Mouse (Mus musculus) heart, postnatal 14 days (tissue): ENCODE measurements around the gene Fam71e2. TPM values are rescaled to one million over a fixed set of nuclear protein-coding genes. Genes with fewer than 3 reads are reported as not detected.

Experiments
- DNase-seq, 2 experiments: peaks; one replicate each; pipeline ENCODE4 v3.0.0; 2021 to 2022
- intact Hi-C: fragments of 180-260 bp; cut with DNase I; formaldehyde crosslinking; loops from one replicate; pipeline ENCODE4 v1.15.1; 2025
- total RNA-seq, 2 experiments: library from RNA; stranded (reverse); gene quantifications; 2 replicates each; pipeline ENCODE4 v1.2.3; 2021

Fam71e2 gene
- total RNA-seq, 2 experiments from 2014 or later: not detected

DNA sequence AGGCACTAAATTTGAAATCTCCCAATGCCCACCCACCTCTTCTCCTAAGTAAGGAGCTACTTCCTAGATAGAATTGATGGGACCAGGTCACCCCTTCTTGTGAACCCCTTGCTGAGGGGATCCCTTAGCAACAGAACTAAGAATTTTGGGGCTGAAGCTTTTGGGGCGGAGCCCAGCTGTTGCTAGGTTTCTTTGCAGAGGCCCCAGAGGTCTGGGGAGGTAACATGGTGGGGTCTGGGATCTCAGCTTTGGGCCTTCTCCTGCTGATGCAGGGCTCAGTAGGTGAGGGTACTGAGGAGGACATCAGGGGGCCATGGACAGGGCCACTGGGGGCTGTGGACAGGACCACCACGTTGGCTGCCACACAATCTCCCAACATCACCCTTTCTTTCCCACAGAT, 11.7 kb upstream of the Fam71e2 start, which contains the start of the genes Il11 and Tmem190:
Gene Il11, minus strand, starts transcription at position 101 of the 400 bp plus-strand sequence.
Gene Tmem190, plus strand, starts transcription at position 179 of the 400 bp plus-strand sequence.
- intact Hi-C loops: no loop called here
- no peak for DNase-seq

DNA sequence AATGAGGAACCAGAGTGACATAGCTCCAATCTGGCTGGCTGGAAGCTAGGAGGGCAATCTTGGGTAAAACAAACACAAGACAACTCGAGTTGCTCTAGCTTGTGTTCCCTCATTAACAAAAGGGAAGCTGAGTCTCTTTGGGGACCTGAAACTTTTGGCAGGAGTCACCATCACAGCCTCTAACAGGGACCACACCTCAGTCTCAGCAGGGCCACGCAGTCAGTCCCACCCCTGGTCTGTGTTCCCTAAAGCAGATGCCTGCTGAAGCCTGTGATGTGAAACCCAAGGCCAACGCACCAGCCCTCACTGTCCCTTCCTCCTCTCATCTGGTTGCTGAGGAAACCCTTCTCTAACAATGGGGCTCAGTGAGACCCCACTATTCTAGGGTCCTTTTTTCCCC, 11.0 kb upstream of the Fam71e2 start:
- intact Hi-C loops: no loop called here
- no peak for DNase-seq

DNA sequence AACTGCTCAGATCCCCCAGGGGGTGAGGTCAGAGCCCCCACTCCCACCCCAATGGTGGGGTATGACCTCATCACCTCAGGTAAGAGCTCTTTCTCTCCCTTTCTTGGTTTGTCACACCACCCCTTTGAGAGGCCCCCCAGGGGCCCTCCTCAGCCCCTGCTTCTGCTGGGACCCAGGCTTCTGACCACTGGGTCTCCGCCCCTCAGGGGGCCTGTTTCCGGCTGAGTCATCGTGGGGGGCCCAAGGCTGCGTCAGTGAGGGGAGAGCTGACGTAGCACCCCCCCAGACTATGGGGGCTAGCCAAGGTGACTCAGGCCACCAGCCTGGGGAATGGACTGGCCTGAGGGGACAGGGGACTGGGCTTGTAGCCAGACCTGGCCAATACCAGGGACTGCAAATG, 8.8 kb upstream of the Fam71e2 start:
- no peak for DNase-seq
- intact Hi-C loops: no loop called here

DNA sequence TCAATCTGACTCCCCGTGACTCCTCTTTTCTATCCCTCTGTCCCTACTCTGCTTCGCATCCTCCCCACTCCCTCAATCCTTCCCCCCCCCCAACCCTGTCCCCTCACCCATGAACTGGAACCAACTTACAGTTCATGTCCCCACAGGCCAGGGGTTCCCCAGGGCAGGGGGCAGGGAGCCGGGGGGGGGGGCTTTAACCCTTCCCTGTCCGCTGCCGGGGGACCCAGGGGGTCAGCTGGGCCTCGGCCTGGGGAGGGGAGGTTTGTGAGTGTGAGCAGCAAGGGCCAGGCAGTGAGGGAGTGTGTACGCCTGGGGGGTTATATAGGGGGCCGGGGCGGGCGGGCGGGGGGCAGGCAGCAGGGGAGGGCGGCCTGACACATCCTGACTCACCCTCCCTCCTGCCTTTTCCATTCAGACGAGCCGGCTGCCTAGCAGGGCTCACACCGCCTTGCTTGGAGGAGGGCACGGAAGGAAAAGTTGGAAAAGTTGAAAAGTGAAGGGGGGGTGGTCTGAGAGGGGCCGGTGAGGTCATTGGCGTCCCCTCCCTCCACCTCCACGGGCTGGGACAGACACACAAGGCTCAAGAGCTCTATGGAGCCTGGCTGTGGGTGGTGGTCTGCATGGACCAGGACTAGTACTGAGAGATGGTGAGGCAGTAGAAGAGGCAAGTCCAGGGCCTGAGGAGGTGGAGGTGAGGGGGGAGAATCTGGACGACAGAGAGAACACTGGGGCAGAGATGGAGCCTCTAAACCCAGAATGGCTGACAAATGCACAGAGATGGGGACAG, 6.9 kb upstream of the Fam71e2 start:
- DNase-seq: no peak

DNA sequence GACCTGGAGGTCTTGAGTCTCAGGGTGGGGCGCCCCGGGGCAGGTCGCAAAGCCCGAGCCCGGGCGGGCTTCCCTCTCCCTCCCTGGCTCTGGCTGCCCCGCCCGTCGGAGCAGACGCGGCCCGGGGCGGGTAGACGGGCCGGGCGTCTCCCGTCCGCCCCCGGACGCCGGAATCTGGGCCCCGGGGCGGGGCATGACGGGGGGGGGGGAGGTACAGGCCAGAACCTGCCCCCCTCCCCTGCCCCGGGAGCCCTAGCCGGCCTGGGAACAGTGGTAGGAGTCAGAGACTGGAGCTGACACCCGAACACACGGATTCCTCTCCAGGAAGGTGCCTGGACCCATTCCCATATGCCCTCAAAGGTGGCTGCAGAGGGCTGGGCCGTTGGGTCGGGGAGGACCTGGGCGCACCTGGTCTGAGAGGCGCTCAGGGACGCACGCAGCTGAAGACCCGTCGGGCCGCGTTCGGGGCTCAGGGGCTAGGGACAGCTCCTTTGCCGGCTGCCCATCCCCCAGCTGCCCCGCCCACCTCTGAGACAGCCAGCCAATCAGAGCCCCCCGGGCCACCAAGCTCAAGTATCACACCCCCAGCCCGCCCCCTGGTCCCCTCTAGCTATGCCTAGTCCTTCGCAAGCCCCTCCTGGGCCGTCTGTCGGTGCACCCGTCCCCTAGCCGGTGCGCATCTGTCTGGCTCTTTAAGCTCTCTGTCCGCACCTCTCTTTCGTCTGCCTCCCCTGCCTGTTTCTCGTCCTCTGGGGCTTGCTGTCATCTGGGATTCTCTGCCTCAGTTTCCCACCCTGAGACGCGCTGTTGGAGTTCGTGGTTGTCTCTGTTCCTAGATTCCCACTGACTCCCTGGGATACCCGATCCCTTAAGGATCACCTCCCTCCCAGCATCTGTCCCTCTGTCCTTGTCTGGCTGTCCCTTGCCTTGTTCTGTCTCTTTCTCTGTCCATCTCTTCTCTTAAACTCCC, 6.0 kb upstream of the Fam71e2 start:
- intact Hi-C loops: no loop called here
- peak; percentile 70 for DNase-seq

More for the DNA sequence above, 6.9 kb upstream of the Fam71e2 start:
- intact Hi-C loops: no loop called here

DNA sequence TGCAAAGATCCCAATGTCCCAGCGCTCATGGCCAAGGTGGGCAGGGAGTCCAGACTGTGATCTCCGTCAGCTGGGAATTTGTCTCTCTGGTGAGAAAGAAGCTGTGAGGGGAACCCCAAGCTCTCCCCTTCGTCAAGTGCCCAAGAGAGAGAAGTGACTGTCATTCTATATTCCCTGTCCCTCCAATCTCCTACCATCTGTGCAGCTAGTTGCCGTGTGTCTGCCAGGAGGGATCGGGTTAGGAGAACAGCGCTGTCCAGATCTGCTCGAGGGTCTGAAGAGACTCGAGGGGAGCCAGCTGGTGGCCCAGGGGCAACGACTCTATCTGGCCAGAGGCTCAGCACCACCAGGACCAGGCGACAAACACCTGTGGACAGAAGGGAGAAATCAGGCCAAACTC, 5.0 kb upstream of the Fam71e2 start:
- DNase-seq: no peak
- intact Hi-C loops: no loop called here

DNA sequence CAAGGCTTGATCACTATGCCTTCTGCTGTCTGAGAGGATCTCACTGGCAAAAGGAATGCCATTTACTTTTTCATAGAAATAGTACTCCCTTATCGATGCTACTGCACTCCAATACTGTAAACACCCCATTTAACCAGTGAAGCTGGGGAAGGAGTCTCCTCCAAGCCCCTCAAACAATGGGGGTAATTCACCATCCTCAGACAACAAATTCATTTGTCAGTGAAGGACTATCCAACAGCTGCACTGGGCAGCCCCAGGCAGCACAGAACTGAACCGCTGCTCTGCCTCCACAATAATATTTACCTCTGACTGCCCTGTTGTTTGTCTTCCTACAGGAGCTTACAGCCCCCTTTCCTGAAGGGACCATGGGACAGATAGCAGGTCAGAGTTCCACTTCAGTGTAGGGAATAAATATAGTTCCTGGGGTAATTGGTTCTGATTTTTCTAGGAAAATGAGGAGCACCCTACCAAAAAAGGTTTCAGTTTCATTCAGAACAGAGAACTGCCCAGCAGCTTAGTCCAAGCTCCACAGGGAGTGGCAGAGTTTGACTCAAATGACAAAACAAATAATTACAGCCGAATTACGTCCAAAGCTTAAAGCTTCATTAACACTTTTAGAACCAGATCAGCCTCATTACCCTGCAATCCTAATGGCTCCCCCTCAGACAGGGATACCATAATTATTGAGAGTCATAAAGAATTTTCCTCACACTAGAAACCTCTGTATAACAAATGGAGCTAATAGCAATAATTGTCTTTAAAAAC, 6.0 kb downstream of the Fam71e2 start:
- intact Hi-C loops: no loop called here

DNA sequence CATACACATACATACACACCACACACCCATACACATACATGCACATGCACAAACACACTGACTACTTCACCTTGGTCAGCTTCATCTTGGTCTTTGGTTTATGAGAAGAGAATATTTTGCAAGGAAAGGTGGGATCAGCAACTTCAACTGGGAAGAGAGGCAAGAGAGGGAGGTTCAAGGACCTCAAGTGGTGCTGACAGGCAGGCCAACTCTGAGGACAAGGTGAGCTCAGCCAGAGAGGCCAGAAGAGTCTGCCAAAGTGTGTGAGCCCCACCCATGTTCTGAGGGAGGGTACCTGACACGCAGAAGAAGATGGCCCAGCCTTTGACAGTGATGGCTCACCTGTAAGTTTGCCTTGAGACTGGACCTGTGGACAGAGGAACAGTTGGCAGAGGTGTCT, 11.4 kb downstream of the Fam71e2 start:
- DNase-seq: no peak
- intact Hi-C loops: no loop called here

More for the DNA sequence above, 6.0 kb downstream of the Fam71e2 start:
- DNase-seq: no peak

DNA sequence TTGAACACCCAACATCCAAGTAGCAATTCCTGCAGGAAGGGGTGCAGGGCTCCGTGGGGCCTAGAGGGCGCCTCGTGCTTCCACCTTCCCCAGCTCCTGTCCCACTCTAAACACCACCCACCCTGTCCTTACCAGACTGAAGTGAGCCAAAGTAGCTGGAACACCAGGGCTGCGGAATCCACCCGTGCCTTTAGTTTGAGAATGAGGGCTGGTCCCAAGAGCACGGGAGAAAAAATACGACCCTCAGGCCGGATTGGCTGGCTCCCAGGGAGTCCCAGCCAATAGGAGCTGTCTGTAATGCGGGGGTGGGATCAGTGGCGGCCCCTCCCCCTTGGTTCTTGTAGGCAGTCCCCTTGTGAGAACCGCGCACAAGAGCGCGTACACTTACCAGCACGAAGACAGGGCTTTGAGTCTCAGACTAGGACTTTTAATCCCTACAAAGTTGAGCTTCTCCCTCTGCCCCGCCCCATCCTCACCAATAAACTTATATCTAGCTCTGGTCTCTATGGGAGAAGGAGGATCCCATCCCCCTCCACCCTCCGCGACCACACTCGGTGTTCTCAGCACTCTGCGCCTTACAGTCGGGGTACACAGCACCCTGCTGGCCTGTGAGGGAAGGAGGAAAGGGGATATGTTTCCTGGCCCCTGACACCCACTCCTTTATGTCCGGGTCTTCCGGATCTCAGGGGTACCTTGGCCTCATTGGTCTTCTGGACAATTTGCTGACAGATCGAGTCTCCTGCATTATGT, 18.1 kb downstream of the Fam71e2 start, which contains the start of gene Cox6b2:
Gene Cox6b2, minus strand, starts transcription at position 274 of the 750 bp plus-strand sequence.
- intact Hi-C loops: no loop called here
- DNase-seq: peak; percentile 64 to 72

DNA sequence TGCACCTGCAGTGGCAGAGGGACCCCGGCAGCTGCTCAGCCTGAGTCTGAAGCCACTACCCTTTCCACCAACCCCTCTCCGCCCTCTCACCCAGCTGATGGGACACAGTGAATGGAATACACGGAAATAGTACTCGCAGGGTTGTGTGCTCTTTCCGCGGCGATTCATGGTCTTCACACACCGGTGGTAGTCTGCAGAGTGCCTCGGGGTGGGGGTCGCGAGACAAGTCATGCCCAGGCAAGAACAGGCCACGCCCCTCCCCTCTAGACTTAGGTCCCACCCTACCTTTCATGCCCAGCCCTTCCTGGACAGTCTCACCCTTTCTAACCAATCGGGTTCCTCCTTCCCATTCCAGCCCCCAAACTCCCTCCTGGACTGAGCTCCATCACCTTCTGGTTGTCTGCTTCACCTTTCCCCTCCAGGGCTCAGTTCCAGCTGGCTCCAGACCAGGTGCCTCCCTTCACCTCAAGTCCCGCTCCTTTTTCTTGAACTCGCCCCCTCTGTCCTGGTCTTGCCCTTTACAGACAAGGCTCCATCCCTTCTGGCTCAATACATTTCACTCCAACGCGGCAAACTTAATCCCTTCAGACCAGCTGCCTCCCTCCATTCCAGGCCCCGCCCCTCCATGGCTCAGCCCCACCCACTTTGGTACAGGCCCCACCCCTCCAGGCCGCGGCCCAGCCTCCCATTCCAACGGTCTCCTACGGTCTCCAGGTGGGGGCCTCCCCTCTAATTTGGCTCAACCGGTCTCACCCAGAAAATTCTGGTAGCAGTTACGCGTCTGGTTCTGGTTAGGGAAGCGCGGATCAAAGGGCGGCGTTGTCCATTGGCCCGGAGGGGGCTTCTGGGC, 18.9 kb downstream of the Fam71e2 start:
- intact Hi-C loops: no loop called here
- peak in 1 of 2 experiments; percentile 31 for DNase-seq

DNA sequence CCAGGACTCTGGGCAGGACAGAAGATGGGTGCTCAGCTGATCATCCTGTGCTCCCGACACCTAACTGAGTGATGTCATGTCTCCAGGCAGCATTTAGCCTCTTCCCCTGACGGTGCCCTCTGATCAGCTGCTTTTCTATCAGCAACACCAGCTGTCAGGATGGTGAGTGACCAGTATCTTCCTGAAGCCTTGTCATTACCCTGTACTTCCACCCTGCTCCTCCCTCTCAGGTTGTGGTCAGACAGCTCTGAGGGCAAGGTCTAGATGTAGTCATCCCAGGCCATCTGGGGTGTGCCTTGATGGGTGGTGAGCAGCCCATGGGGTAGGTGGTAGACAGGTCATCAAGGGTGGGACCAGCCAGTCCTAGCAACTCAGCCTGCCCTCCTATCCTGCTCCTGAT, 21.9 kb downstream of the Fam71e2 start:
- DNase-seq: no peak
- intact Hi-C loops: no loop called here

DNA sequence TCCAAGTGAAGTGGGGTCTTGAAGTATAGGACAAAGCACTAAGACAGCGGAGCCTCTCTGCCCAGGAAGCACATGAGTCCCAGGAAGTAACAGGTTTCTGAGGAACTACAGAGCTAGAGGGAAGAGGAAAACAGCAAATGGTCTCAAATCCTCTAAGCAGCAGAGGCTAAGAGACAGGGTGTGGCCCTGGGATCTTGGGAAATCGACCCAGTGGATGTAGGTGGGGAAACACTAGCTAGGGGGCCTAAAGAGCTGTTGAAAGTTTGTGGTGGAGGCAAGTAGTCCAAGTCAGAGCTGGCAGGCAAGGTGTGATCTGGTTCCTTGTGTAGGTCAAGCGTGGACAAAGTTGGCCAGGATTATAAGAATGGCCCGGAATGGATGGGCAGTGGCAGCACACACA, 22.8 kb downstream of the Fam71e2 start:
- intact Hi-C loops: no loop called here

DNA sequence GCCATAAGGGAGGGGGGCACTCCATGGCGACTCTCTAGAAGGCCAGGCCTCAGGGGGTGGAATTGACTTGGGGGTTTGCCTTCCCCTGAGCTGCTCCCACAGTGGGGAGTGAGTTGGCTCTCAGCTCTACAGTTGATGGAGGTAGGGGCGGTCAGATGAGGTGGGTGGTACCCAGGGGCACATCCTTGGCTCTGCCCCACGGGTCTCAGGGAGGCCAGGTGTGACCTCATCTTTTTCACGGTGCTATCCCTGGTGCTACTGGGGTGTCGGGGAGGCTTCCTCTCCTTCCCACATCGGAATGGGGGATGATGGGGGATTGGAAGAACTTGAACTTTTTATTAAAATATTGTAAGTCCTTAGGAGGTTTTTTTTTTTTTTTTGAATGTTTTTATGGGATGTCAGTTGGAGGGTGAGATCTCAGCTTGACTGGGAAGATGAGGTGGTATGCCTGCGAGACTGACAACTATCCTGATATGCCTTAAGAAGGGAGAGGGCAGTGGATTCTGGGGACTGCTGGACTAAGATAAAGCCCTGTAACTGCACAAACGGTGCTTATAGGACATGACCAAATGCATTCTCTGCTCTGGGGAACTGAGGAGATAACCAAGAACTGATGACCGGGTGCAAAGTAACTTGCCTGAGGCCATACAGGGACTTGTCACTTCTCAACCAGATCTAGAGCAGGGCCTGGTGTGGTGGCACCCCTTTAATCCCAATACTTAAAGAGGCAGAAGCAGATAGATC, 23.8 kb downstream of the Fam71e2 start:
- DNase-seq: no peak
- intact Hi-C loops: no loop called here

More for the DNA sequence above, 22.8 kb downstream of the Fam71e2 start:
- no peak for DNase-seq

DNA sequence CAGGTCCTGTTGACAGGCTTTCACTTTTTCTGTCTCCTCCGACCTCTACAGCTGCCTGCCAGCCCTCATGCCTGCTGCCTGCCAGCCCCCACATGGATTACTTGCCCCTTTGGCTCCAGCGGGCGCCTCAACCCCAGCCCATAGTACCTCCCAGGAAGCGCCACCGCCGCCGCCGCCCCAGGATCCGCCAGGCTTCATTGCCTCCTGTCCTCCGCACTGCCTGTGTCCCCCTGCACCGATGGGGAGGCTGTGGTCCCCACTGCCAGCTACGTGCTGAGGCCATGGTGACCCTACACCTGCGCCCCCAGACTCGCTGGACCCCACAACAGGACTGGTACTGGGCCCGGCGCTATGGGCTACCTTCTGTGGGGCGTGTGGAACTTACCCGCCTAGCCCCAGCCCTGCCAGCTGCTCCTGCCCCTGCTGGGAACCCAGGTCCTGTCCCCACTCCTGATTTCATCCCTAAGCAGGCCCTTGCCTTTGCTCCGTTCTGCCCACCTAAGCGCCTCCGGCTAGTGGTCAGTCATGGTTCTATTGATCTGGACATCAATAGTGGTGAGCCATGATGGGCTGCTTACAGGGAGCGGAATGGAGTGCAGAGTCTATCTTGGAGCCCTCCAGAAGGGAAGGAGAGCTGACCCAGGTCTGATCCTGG, 24.6 kb downstream of the Fam71e2 start:
- DNase-seq: no peak
- intact Hi-C loops: no loop called here

DNA sequence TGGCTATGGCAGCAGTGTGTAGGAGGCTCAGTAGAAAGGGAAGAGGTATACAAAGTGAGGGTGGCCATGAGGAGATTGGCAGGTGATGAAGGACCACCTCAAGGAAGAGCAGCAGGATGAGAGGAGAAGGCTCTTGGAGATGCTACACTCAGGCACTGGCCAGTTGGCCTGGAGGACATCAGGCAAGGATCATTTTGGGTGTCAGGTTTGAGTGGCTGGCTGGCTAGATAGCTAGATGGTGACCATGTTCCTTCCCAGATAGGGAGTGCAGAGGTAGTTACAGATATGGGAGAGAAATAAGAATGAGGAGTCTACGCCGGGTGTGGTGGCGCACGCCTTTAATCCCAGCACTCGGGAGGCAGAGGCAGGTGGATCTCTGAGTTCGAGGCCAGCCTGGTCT, 26.2 kb downstream of the Fam71e2 start:
- intact Hi-C loops: no loop called here
- no peak for DNase-seq

DNA sequence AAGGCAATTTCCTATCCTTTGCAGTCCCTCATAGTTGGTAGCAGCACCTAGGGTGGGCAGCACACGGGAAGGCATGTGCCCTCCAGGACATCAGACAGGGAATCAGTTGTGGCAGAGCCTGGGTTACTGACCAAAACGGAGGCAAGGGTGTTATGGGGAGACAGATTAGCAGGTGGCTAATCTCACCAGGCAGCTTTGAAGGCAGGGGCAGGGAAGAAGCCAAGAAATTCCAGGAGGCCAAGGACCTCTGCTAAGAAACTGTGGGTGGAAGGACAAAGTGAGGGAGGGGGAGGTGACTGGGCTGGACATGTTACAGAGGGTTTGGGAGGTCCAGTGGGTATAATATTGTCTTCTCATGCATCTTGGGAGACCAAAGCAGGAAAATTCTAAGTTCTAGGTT, 27.7 kb downstream of the Fam71e2 start:
- DNase-seq: no peak
- intact Hi-C loops: no loop called here

DNA sequence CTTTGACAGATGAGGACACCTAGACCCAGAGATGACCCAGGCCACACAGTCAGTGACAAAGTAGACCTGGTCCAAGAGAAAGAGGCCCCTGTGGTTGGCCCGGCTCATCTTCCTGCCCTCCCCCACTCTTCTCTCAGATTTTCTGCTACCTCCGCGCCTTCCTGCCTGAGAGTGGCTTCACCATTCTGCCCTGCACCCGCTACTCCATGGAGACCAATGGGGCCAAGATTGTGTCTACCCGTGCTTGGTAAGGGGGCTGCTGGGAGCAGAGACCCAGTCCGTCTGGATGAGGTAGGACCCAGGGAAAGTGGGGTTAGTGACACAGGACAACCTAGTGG, 28.7 kb downstream of the Fam71e2 start:
- intact Hi-C loops: no loop called here
- DNase-seq: no peak
